Mouse (Mus musculus) liver, adult 2 months (tissue): ENCODE measurements around the gene Crabp2. TPM values are rescaled to one million over a fixed set of nuclear protein-coding genes. Genes with fewer than 3 reads are reported as not detected.

ENCODE experiments used
- DNase-seq: peaks from one replicate; pipeline ENCODE4 v3.0.0-alpha.2; 2011; ENCODE audit warnings: low read depth, low spot score; ENCODE audit errors: extremely low read depth
- H3K27ac ChIP-seq: fragments of 200-500 bp; replicated peaks from 2 replicates; pipeline ENCODE4 v1.5.1; 2012; ENCODE audit warnings: low read depth, mild to moderate bottlenecking, control low read depth, inconsistent platforms, low read length; ENCODE audit not compliant: insufficient read depth
- H3K27me3 ChIP-seq: fragments of 200-500 bp; 2 replicates; pipeline ENCODE4 v1.6.1; 2012; ENCODE audit warnings: mild to moderate bottlenecking, moderate library complexity, low read length, inconsistent platforms; ENCODE audit not compliant: control insufficient read depth, insufficient read depth
- H3K36me3 ChIP-seq: fragments of 200-500 bp; 2 replicates; pipeline ENCODE4 v1.6.1; 2012; ENCODE audit warnings: low read length, inconsistent platforms; ENCODE audit not compliant: control insufficient read depth, insufficient read depth
- H3K4me1 ChIP-seq: fragments of 200-500 bp; 2 replicates; pipeline ENCODE4 v1.6.1; 2011; ENCODE audit warnings: low read length; ENCODE audit not compliant: control insufficient read depth, insufficient read depth
- H3K4me3 ChIP-seq: fragments of 200-500 bp; 2 replicates; pipeline ENCODE4 v1.5.1; 2011; ENCODE audit warnings: low read depth, mild to moderate bottlenecking, control low read depth, low read length, moderate library complexity; ENCODE audit not compliant: insufficient read depth
- H3K79me2 ChIP-seq: fragments of 200-500 bp; 2 replicates; pipeline ENCODE4 v1.6.1; 2012; ENCODE audit warnings: inconsistent platforms, mild to moderate bottlenecking, low read length, moderate library complexity; ENCODE audit not compliant: control insufficient read depth, insufficient read depth
- H3K9ac ChIP-seq: fragments of 200-500 bp; 2 replicates; pipeline ENCODE4 v1.6.1; 2012; ENCODE audit warnings: low read depth, mild to moderate bottlenecking, control low read depth, inconsistent platforms, low read length
- CTCF ChIP-seq: fragments of 200-500 bp; IDR thresholded peaks from 2 replicates; pipeline ENCODE4 v1.5.1; 2011; ENCODE audit warnings: low read depth, low read length, control low read depth
- POLR2A ChIP-seq: fragments of 200-500 bp; IDR thresholded peaks from 2 replicates; pipeline ENCODE4 v1.6.1; 2011; ENCODE audit warnings: low read length, control low read depth; ENCODE audit not compliant: insufficient read depth; ENCODE audit errors: extremely low read depth
- WGBS: fragments of 180-500 bp; shearing (Covaris S2); methylation state at CpG from one replicate; pipeline ENCODE4 v1.1.7; 2018; 5-methylcytosine and 5-hydroxymethylcytosine counted together
- polyA plus RNA-seq: library from polyadenylated mRNA; depleted of rRNA; stranded (reverse); fragments of >200 nt; gene quantifications from 2 replicates; pipeline ENCODE4 v1.2.3, GENCODE M21; 2012
- total RNA-seq: library from RNA; depleted of rRNA; stranded (reverse); fragments of >200 nt; gene quantifications from 2 replicates; pipeline ENCODE4 v1.2.3, GENCODE M21; 2014

Crabp2 gene
- total and polyA plus RNA-seq, 2 experiments, result not detected

GRCm38 (mm10) chr3:87981894-87982835 lies 33.7 kb downstream of the Crabp2 start:
- no peaks in the 10 kb centered on the region for H3K36me3 ChIP-seq
- peaks cover 12% of the 10 kb centered on the region; the same call in 1 of the 2 replicates for H3K4me1 ChIP-seq
- DNase-seq, result peak; percentile 41
- peak overlapping the region; percentile 88 for H3K27ac ChIP-seq
- no peaks in the 10 kb centered on the region for H3K79me2 ChIP-seq
- H3K9ac ChIP-seq, result no peak overlapping the region
- TF ChIP-seq CTCF, result no peak
- TF ChIP-seq POLR2A, result no peak
- no peaks in the 10 kb centered on the region; the same call in 1 of the 2 replicates for H3K27me3 ChIP-seq
- no peak overlapping the region for H3K4me3 ChIP-seq
- WGBS, result 52% methylated on average over 12 of the region's 12 CpGs

DNA sequence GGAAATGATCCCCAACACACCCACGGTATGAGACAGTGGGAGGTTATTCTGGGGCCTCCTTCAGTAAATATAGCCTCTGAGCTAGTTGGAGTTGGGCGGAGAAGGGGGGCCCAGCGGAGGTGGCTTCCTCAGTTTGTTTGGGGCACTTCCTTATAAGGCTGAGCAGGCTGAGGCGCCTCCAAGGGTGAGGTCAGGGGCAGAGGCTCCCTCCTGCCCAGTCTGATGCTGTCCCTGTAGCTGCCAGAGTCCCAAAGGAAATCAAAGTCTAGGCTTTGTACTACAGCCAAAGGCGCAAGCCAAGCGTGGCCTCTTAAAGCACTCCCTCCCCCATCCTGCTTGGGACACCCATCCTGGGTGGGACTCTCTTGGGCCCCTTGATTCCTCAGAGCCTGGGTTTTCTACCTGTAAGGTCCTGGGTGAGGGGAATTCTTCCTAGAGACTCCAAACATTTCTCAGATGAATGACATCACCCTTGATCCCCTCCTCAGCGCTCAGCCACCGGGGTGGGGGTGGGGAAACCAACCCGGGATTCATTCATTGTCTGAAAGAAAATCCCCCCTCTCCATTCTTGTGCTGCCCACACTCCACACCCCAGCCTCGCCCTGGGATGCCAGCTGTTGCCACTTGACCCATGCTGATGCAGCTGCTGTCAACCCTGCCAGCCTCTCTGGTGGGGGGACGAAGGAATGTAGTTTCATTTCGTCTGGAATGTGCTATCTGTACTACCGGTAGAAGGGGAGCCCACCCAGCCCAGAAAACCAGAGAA lies 34.6 kb downstream of the Crabp2 start:
- TF ChIP-seq CTCF, result no peak
- no peak for TF ChIP-seq POLR2A
- peak overlapping the region; percentile 88 for H3K27ac ChIP-seq
- H3K36me3 ChIP-seq, result no peaks in the 10 kb centered on the region
- no peak overlapping the region for H3K4me3 ChIP-seq
- H3K27me3 ChIP-seq, result no peaks in the 10 kb centered on the region; the same call in 1 of the 2 replicates
- no peaks in the 10 kb centered on the region for H3K79me2 ChIP-seq
- WGBS, result 29% methylated on average over 13 of the region's 13 CpGs
- H3K9ac ChIP-seq, result no peak overlapping the region
- DNase-seq, result peak; percentile 35
- peaks cover 12% of the 10 kb centered on the region; the same call in 1 of the 2 replicates for H3K4me1 ChIP-seq

DNA sequence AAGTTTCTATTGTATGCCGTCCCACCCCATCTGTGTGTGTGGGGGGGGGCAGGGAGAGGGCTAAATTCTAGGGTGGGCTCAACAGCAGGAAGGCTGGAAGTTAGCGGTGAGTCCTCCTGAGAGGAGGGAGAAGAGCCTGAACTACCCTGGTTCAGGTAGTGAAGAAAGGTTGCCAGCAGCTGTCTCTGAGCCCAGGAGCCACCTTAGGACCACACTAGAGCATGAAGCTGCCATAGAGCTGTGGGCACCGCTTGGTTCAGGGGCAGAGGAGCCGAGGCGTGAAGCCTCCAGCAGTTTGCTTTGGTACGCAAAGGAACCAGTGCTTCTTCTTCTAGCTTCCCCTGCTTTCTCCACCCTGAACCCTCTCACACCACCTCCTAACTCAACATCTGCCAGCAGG lies 35.2 kb downstream of the Crabp2 start:
- WGBS, result 69% methylated on average over 6 of the region's 6 CpGs
- no peak for TF ChIP-seq POLR2A
- no peak for TF ChIP-seq CTCF
- DNase-seq, result no peak
- no peaks in the 10 kb centered on the region for H3K36me3 ChIP-seq
- no peaks in the 10 kb centered on the region for H3K79me2 ChIP-seq
- H3K27me3 ChIP-seq, result no peaks in the 10 kb centered on the region; the same call in 1 of the 2 replicates
- no peak overlapping the region for H3K9ac ChIP-seq
- peaks cover 12% of the 10 kb centered on the region; the same call in 1 of the 2 replicates for H3K4me1 ChIP-seq
- no peak overlapping the region for H3K4me3 ChIP-seq
- no peak overlapping the region for H3K27ac ChIP-seq

GRCm38 (mm10) chr3:87984094-87984493 lies 35.6 kb downstream of the Crabp2 start:
- no peak for DNase-seq
- WGBS, result 66% methylated on average over 3 of the region's 3 CpGs
- H3K9ac ChIP-seq, result no peak overlapping the region
- H3K27ac ChIP-seq, result no peak overlapping the region
- no peaks in the 10 kb centered on the region for H3K36me3 ChIP-seq
- no peaks in the 10 kb centered on the region for H3K79me2 ChIP-seq
- H3K4me1 ChIP-seq, result peaks cover 12% of the 10 kb centered on the region; the same call in 1 of the 2 replicates
- TF ChIP-seq POLR2A, result no peak
- TF ChIP-seq CTCF, result no peak
- no peaks in the 10 kb centered on the region; the same call in 1 of the 2 replicates for H3K27me3 ChIP-seq
- no peak overlapping the region for H3K4me3 ChIP-seq

DNA sequence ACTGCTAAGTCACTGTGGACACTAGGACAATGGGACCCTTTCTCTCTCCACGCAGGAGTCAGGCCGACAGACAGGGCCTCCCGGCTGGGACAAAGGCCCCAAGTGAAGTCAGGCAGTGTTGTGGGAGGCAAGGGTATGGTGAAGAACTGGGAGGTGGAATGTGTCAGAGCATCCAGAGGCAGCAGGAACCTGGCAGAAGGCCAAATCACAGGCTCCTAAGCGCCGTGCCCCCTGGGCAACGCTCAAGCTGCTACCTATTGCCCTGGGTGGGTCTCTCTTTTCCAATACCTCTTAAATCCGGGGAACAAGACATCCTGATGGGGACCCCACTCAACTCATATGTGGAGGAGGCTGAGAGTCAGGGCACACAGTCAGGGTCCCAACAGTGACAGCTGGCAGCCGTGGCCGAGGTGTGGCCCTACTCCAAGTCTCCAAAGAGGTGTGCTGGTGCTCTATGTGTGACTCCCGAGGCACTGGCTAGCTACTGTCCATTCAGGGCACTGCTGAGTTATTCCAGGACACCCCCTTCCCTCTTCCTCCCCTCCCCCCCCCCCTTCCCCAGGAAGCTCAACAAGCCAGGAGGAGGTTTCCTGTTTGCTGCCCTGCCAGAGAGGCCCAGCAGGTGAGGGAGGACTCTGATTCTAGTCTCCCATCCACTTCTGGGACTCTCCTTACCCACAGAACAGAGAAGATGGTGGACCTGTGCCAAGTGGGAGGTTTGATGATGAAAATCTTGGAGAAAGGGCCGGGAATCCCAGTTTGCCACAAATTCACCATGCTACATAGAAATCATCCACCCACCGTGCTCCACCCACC lies 37.2 kb downstream of the Crabp2 start:
- Histone ChIP-seq H3K27me3 (peaks cover 6% of the 10 kb centered on the region; the same call in 1 of the 2 replicates), H3K27ac (peak overlapping the region; percentile 28; the same call in 1 of the 2 replicates), H3K79me2 (no peaks in the 10 kb centered on the region), H3K9ac (no peak overlapping the region), H3K4me3 (no peak overlapping the region), H3K36me3 (no peaks in the 10 kb centered on the region), H3K4me1 (peaks cover 12% of the 10 kb centered on the region; the same call in 1 of the 2 replicates)
- DNase-seq, result no peak
- no peak for TF ChIP-seq POLR2A
- TF ChIP-seq CTCF, result no peak
- 50% methylated on average over 12 of the region's 12 CpGs for WGBS
